Mouse (Mus musculus) hindlimb bud, embryonic 11.5 days (tissue): Measurements from ENCODE around the gene Jak1.

Experiments used
- DNase-seq: peaks from one replicate; pipeline ENCODE4 v3.0.0-alpha.2; 2012; ENCODE audit warnings: low read depth, low spot score; ENCODE audit errors: extremely low spot score

Jak1 gene

DNA sequence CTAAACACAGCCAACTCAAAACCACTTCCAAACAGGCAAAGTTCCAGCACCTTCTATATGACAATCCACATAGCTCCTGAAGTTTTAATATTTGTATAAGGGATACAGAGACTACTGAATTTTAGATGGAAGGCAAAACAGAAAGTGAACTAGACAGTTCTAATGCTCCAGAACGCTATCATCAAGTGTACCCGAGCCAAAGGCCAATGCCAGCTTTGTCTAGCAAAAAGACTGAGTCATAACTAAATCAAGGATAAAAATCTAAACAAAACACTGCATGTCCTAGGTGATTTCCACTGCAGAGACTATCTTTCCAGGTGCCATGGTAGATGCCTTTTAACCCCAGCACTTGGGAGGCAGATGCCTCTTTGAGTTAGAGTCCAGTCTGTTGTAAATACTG, 68.7 kb downstream of the Jak1 start:
- DNase-seq, result no peak

DNA sequence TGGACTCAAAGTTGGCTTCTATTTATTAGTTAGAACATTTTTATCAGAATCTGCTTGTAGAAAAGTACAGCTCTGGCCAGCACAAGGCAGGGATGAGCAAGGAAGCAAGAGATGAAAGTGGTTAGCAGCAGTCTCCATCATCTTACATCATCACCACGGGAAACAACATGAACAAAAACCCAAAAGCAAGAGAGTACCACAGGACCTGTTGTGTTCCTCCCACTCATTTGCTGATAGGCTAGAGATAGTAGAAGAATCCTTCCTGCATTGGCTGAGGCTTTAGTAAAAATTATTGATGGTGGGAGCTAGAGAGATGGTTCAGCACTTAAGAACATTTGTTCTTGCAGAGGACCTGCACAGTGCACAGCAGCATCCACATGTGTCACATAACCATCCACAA, 70.9 kb downstream of the Jak1 start:
- no peak for DNase-seq

DNA sequence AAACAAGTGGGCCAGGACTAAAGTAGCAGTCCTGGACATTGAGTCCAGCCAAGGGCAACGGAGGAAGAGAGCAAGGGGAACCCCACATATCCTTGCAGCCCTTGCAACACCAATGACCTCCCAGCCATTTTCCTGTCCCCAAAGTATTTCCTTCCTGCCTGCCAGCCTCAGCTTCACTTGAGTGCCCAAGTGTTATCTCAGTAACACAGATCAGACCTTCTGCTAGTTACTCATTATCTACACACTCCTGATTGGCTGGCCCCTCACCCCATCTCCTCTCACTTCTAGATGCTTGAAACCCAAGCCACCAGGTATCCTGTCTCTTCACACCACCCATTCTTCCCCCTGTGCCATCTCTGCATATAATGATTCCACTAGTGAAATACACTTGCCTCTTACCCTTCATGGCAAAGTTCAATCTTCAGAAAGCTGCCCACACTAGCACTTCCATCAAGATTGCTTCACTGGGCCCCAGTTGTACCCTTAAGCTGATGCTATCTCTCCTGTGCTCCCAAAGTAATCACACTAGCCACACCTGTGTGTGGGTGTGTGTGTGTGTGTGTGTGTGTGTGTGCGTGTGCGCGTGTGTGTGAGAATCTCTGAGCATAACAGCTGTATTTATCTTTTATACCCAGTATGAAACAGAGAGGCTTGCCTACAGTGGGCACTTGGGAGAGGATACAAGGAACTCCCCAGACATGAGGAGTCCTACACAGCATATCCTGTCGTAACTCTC, 72.7 kb downstream of the Jak1 start:
- DNase-seq, result no peak

DNA sequence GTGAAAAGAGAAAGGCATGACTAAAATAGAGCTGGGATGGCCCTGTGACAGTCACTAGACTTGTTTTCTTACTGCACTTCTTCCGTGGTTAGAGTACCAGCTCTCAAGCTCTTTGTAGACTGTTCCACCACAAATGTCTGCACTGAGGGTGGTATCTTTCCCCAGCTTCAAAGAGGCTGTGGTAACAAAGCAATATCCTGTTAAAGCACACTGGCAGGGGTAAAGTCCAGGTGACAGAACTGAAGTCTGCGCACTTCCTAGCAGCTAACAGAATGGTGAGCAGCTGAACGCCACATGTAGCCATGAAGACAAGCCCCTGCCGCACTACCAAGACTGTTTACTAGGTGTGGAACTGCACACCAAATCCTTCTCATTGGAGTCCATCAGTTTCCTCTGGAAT, 77.7 kb downstream of the Jak1 start:
- no peak for DNase-seq

DNA sequence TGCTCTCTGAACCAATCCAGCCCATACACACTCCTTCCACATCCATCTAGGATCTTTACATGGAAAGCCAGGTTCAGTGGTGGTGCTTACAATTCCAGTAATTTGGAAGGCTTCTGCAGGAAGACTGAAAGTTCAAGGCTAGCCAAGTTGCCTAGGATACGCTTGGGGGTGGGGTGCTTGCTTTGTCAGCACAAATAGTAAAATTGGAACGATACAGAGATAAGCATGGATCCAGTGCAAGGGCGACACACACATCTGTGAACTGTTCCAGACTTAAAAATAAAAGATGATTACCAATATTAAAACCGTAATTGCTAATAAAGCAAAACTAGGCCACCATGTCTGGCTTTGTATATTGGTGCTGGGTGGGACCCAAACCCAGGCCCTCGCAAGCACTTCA, 78.5 kb downstream of the Jak1 start:
- DNase-seq, result no peak

DNA sequence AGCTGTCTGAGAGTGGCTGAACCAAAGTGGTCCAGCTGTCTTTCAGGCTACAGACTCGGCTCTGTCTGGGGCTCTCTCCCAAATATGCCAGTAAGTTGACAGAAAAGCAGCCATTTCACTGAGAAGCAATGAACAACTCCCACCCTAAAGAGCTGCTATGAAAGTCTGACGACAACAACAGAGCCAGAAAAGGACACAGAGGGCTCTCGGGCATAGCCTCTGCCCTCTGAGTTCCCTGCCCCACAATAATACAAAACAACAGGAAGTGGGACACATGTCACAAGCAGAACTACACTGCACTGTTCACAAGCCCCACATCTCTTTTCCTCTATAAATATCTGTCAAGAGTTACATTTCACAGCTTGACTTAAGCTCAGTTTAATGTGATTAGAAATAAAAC, 79.9 kb downstream of the Jak1 start:
- DNase-seq, result no peak

DNA sequence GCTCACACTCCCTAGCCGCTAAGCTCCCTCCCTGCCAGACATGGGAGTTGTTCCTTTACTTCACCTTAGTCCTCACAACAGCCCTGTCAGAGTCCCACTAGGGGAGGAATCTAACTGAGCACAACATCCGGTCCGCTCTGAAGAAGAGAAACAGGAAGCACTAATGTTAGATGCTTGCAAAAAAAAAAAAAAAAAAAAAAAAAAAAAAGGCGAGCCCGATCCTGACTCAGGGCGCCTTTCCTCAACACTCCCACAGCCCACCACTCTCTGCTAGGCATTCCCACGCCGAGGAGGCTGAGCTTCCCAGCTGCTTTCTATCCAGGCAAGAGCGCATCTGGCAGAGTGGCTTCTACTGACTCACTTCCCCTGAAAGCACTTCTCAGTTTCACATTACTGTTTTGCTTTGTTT, 82.5 kb downstream of the Jak1 start:
- no peak for DNase-seq

DNA sequence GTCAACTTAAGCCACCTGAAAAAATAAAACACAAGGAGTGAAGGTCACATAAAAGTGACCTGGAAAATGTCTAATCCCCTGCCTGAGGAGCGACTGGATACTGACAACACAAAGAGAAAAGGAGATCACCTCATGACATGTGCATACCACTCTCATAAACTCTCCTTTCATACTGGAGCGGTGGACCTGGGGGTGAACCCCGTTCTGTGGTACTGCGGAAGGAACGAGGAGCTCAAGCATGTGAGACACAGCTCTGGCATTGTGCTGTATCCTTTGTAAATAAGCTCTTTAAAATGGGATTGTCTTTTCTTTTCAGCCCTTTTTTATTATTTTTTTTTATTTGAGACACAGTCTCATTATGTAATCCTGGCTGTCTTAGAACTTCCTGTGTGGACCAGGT, 84.4 kb downstream of the Jak1 start:
- no peak for DNase-seq

DNA sequence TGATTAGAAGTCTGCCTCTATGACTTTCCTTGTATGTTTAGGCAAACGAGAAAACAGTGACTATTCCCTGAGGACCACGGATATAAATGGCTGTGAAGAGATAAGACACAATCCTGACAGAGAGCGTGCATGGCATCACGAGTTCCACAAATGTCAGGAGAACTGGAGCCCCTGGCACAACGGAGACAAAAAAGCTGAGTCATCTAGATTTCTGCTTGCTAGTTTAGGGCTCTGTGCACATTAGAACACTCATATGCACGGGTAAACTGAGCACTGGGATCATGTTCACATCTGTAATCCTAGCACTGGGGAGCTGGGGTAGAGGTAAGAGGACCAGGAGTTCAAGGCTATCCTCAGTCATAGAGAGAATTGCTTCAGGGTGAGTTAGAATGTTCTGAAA, 85.2 kb downstream of the Jak1 start:
- no peak for DNase-seq

DNA sequence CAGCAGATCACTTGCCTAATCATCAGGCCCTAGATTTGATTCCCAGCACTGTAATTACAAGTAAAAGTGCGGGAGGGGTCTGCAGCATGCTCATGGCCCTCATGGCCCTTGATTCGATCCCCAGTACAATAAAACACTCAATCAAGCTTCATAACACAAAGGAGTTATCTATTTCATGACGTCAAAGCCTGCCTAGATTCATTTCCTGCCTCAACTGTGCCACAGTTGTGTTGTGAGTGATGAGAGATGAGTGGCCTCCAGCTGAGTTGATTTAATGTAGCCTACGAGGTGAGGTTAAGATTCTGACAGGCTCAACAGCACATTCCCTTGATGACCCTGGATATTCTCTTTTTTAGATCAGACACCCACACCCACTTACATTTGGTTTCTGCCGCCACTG, 86.0 kb downstream of the Jak1 start:
- no peak for DNase-seq

DNA sequence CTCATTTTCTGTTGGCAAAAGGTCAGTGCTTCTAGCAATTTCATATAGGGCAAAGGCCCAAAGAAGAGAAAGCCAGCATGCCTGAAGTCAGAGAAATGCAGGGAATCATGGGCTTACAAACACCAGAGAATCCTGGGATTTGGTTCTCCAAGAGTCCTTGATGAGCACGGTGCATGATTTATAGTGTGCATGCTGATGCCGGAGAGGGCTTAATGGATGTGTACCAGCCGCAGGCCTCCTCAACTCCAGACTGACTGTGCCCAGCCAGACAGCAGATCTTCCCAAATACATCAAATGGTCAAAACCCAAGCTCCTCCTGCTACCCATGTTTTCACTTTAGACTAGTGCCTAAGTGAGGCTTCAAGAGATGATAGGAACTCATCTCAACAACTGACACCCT, 87.3 kb downstream of the Jak1 start:
- no peak for DNase-seq

DNA sequence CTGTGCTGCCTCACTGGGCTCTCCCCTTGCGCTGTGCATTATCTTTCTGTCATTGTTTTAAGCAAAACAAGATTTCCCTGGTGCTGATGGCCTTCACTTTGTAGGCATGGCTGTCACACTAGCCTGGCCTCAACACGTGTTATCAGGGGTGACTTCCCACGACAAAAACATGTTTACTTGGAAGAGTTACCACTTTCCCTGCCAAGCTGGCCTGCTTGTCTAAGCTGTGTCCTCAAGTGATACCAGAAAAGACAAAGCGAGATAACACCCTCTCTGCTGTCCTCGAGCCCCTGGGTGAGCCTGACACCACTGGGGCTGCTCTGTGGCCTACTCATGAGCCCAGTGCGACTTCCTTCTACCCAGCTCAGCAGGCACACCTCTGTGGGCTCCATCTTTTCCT, 89.0 kb downstream of the Jak1 start:
- no peak for DNase-seq

DNA sequence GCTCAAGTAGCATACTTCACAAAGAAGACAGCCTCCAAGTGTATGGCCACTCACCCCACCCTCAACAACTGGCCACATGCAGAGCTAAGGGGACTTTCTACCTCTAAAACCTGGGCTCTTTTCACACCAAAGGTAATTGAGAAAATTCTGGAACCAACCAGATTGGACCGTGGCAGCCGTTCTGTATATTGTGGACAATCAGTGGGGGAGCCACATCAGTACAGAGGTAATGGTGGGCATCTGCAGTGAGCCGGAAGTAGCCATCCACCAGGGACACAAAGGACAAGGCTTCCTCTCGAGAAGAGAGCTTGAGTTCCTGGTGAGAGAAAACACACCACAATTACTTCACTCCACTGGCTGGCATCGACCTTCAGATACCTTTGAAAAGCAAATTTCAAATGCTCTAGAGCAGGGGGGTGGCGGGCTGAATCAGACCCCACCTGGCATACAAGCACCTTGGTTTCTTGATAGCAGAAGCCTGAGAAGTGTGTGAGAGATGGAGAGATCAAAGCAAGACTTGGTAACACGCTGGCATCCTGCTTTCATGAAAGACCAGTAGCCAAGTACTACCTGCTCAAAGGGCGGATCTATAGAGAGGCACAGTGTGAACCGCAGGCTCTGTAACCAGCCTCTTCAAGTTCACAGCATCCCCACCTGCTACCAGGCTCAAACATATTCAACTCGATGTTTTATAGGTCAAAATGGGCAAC, 90.0 kb downstream of the Jak1 start:
- no peak for DNase-seq

DNA sequence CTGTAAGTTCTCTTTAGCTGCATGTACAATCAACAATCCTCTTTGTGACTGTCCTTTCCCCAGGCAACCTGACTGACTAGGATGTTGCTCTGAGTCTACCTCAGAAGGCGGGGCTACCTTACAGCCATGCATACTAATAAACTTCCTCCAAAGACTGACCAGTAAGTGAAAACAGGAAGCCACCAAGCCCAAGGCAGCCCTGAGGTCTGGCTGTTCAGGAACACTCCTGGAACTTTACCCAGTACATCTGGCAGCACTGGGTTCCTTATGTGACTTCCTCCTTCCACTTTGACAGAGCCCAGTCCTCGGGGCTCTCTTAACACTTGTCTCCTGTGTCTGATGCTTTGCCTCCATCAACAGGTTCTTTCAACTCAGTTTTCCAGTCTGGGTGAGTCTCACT, 92.3 kb downstream of the Jak1 start:
- DNase-seq, result no peak

DNA sequence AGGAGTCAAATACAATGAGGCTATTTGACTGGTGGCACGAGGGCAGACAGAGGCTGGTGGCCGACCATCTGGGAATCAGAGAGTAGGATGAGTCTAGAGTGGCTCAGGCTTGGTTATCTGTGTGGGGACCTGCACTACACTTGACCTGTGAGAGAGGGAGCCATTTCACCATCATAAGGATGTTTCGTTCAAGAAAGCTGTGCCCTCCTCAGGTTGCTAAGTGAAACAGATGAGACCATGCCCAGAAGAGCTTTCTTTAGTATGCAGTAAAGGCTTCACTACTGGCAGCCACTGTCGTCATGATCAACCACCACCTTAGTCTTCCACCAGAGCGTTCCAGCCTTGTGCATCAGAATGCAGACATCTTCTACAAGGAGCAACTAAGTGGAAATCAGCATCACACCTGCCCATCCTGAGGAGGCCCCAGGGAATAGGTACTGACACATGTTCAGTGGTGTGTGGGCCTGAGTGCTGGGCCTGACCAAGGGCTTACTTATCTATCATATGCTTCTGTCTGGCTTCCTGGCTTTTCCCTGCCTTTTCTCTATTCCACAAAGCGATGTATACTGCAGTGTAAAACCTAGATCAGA, 96.8 kb downstream of the Jak1 start:
- no peak for DNase-seq

DNA sequence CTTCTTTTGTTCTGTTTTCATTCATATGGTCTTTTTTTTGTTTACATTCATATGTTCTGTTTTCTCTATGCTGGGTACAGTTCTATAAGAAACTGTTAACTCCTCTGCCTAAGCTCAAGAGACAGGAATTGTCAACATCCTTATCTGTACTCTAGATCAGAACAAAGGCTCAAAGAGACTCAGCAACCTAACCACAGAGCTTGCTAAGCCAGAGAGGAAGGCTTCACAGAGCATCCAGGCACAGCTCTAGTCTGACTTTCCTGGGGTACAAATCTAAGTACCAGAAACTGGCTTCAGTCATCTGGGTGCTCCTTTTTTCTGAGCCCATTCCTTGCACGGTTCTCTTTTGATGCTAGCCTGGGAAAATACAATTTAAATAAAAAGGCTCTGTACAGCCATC, 97.3 kb downstream of the Jak1 start:
- DNase-seq, result no peak

DNA sequence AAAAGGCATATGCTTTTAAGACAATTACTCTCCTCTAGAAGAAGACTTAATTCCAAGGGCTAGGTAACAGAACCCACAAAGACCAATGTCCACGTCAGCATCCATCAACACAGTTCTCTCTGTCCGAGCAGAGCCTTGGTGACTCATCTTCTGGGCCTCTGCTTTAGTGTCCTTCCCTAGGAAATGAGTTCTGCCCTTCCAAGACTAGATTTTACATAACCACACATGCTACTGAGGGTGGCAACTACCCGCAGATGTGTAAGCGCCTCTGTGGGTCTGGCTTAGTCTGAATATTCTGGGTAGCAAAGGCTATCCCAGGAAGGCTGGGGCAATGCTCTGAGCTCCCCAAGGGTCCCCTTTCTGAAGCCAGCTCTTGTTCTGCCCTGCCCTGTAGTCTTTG, 99.3 kb downstream of the Jak1 start:
- DNase-seq, result no peak

DNA sequence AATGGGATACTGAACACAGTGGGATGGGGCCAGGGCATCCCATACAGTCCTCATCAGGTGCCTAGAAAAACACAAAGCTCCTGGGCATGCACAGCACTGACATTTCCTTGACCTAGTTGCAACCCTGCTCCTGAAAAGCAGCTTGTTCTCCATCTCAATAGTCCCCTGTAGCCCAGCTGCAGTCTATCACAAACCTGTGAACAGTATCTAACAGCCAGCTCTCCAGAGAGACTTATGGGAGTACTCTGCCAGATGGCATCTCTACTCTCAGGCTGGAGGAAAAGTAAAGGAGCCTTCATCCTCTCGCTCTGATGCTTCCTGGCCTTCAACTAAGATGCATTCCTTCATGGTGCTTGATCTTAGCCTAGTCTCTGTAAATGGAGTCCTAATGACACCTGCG, 100.4 kb downstream of the Jak1 start:
- no peak for DNase-seq

DNA sequence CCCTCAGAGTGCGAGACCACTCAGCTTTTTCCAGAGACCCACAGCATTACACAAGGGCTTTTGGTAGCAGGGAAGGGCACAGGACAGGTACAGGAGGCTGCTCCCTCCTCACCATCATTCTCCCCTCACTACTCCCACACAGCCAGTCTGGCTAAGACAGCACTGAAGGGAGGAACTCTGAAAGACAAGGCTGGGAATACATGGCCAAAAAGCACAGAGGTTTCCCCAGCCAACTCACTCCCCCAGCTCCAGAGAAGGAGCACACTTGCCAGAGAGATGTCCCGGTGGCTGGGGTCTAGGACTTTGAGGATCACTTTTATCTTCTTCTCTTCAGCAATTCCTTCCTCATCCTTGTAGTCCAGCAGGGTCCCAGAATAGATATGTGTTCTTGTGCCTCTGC, 100.9 kb downstream of the Jak1 start:
- DNase-seq, result no peak

DNA sequence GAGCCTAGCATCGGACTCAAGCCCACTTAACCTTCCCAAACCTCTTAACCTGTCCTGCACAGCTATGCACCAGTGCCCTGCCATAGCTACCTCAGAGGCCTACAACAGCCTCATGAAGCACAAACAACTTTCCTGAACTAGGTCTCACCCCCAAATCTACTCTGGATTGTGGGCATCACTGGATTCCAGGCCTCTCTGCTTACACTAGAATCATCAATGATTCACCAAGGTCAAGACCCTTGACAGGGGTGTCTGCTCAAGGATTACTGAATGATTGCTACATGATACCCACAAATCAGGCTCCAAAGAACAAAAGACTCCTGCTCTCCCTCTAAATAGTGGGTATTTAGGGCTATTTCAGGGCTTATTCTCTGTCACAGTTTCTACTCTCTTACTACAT, 104.3 kb downstream of the Jak1 start:
- no peak for DNase-seq

DNA sequence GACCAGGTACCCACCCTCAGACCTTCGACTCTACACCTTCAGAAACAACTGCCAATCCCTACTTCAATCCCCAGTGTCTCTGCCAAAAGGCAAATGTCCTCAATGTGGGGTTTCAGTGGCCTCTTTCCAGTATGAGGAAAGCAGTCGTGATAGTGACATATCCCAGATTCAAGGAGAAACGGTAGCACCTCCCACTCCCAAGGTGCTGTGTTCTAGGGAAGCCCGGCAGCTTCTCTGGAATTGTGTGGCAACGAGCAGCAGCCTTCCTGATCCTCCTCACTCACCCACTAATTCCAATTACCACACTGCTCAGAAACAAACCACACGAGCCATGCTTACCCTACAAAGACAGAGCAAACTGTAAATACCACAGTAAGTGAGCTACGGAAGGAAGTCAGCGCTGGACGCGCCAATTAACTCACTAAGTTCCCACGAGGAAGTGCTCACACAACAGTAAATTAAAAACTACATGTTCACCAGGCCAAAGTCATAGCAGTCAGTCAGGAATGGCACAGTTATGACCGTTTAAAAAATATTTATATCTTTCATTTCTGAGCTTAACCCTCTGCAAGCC, 105.8 kb downstream of the Jak1 start:
- no peak for DNase-seq

DNA sequence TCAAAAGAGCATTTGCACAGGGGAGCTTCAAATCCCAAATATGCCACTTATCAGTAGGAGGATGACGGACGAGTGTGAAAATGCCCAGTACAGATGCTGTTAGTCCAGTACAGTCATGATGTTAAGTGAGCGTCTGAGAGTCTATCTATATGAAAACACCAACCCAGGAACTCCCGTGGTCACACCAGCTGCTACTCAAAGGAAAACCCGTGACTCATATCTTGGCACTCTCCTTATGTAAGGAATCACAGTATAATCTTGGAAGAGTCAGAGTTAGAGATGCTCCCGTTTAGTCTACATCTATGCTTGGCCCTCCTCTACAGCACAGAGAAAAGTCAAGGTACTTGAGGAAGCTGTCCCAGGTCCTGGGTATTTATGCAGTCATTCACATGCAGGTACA, 106.8 kb downstream of the Jak1 start:
- no peak for DNase-seq
